Mouse (Mus musculus): ENCODE measurements around the gene Dync1i1. TPM values are rescaled to one million over a fixed set of nuclear protein-coding genes. Genes with fewer than 3 reads are reported as not detected.

Dync1i1 gene
- polyA plus RNA-seq, 1 experiment from 2014 or later, result 32.2 TPM

DNA sequence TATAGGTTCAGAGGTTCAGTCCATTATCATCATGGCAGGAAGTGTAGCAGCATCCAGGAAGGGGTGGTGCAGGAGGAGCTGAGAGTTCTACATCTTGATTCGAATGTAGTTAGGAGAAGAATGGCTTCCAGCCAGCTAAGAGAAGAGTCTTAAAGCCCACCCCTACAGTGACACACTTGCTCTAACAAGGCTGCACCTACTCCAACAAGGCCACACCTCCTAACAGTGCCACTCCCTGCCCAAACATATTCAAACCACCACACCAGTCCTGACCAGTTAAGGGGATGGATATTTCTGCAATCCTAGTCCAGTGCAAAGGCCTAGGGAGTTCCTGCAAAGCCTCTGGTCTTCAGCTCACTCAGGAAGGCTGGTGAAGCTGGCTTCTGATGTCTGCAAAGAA, 1.5 kb upstream of the Dync1i1 start:
- no peaks in the 10 kb centered on the region for H3K36me3 ChIP-seq (ENCODE audit: control insufficient read depth, insufficient read depth, low read length)
- peaks cover 6% of the 10 kb centered on the region; the same call in 1 of the 2 replicates for H3K27me3 ChIP-seq (ENCODE audit: control insufficient read depth, insufficient read depth, low read length)
- H3K9ac ChIP-seq (replicated peaks; ENCODE audit: low read depth, low read length), result no peak overlapping the region
- H3K4me2 ChIP-seq (ENCODE audit: low read depth, low read length), result no peak overlapping the region
- H3K4me1 ChIP-seq (ENCODE audit: control insufficient read depth, insufficient read depth, low read length), result peaks cover 8% of the 10 kb centered on the region; the same call in 1 of the 2 replicates
- H3K27ac ChIP-seq (ENCODE audit: low read depth, low read length), result no peak overlapping the region
- no peak overlapping the region for H3K4me3 ChIP-seq (ENCODE audit: low read depth, low read length)
- no peaks in the 10 kb centered on the region for H3K9me3 ChIP-seq (ENCODE audit: control insufficient read depth, low read length)
- ATAC-seq (ENCODE audit: low read depth), result no peak
- 79% methylated on average over 1 of the region's 1 CpGs for WGBS

DNA sequence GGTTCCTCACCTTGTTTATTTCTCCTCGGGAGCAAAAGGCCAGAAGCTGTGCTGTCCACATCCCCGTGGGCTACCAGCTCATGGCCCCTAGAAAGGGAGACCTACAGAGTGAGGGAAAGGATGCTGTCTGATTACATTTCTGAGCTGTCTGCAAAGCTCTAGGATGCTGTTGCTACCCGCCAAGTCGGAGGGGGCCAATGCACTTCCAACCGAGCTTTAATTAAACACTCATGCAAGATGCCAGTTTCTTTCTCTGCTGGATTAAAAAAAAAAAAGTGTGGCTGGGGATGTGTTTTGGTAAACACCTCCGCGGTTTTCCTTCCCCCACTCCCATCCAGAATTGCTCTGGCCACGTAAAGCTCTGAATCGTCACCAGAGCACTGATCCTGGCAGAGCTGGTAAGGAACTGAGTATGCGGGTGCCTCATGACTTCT, 815 bp downstream of the Dync1i1 start:
- peaks cover 8% of the 10 kb centered on the region; the same call in 1 of the 2 replicates for H3K4me1 ChIP-seq (ENCODE audit: control insufficient read depth, insufficient read depth, low read length)
- peak; percentile 67; the same call in 1 of the 2 replicates for ATAC-seq (ENCODE audit: low read depth)
- peak overlapping the region; percentile 45 for H3K4me3 ChIP-seq (ENCODE audit: low read depth, low read length)
- H3K36me3 ChIP-seq (ENCODE audit: control insufficient read depth, insufficient read depth, low read length), result no peaks in the 10 kb centered on the region
- peak overlapping the region; percentile 58 for H3K9ac ChIP-seq (replicated peaks; ENCODE audit: low read depth, low read length)
- H3K27me3 ChIP-seq (ENCODE audit: control insufficient read depth, insufficient read depth, low read length), result peaks cover 6% of the 10 kb centered on the region; the same call in 1 of the 2 replicates
- H3K9me3 ChIP-seq (ENCODE audit: control insufficient read depth, low read length), result no peaks in the 10 kb centered on the region
- WGBS, result 5% methylated on average over 10 of the region's 10 CpGs
- no peak overlapping the region for H3K27ac ChIP-seq (ENCODE audit: low read depth, low read length)
- peak overlapping the region; percentile 89 for H3K4me2 ChIP-seq (ENCODE audit: low read depth, low read length)

- no peaks in the 10 kb centered on the region for H3K4me1 ChIP-seq (ENCODE audit: control insufficient read depth, insufficient read depth, low read length)
- no peak for ATAC-seq (ENCODE audit: low read depth)
- H3K27ac ChIP-seq (ENCODE audit: low read depth, low read length), result no peak overlapping the region
- H3K27me3 ChIP-seq (ENCODE audit: control insufficient read depth, insufficient read depth, low read length), result no peaks in the 10 kb centered on the region
- WGBS, result 85% methylated on average over 3 of the region's 3 CpGs
- no peaks in the 10 kb centered on the region for H3K9me3 ChIP-seq (ENCODE audit: control insufficient read depth, low read length)
- no peak overlapping the region for H3K4me3 ChIP-seq (ENCODE audit: low read depth, low read length)
- no peaks in the 10 kb centered on the region for H3K36me3 ChIP-seq (ENCODE audit: control insufficient read depth, insufficient read depth, low read length)
- no peak overlapping the region for H3K9ac ChIP-seq (replicated peaks; ENCODE audit: low read depth, low read length)
- no peak overlapping the region for H3K4me2 ChIP-seq (ENCODE audit: low read depth, low read length)
Observed at GRCm38 (mm10) chr6:5733217-5733616, 7.8 kb downstream of the Dync1i1 start.

- Histone ChIP-seq H3K27ac (ENCODE audit: low read depth, low read length) (no peak overlapping the region), H3K4me1 (ENCODE audit: control insufficient read depth, insufficient read depth, low read length) (no peaks in the 10 kb centered on the region), H3K9ac (replicated peaks; ENCODE audit: low read depth, low read length) (no peak overlapping the region), H3K36me3 (ENCODE audit: control insufficient read depth, insufficient read depth, low read length) (no peaks in the 10 kb centered on the region), H3K9me3 (ENCODE audit: control insufficient read depth, low read length) (no peaks in the 10 kb centered on the region), H3K27me3 (ENCODE audit: control insufficient read depth, insufficient read depth, low read length) (no peaks in the 10 kb centered on the region), H3K4me3 (ENCODE audit: low read depth, low read length) (no peak overlapping the region), H3K4me2 (ENCODE audit: low read depth, low read length) (no peak overlapping the region)
- no peak for ATAC-seq (ENCODE audit: low read depth)
Observed at GRCm38 (mm10) chr6:5734398-5734797, 9.0 kb downstream of the Dync1i1 start.

- no peak for ATAC-seq (ENCODE audit: low read depth)
- no peaks in the 10 kb centered on the region for H3K4me1 ChIP-seq (ENCODE audit: control insufficient read depth, insufficient read depth, low read length)
- H3K27ac ChIP-seq (ENCODE audit: low read depth, low read length), result no peak overlapping the region
- H3K9me3 ChIP-seq (ENCODE audit: control insufficient read depth, low read length), result no peaks in the 10 kb centered on the region
- WGBS, result 92% methylated on average over 1 of the region's 1 CpGs
- H3K9ac ChIP-seq (replicated peaks; ENCODE audit: low read depth, low read length), result no peak overlapping the region
- H3K4me3 ChIP-seq (ENCODE audit: low read depth, low read length), result no peak overlapping the region
- no peak overlapping the region for H3K4me2 ChIP-seq (ENCODE audit: low read depth, low read length)
- no peaks in the 10 kb centered on the region for H3K27me3 ChIP-seq (ENCODE audit: control insufficient read depth, insufficient read depth, low read length)
- no peaks in the 10 kb centered on the region for H3K36me3 ChIP-seq (ENCODE audit: control insufficient read depth, insufficient read depth, low read length)
Observed at GRCm38 (mm10) chr6:5734862-5735261, 9.4 kb downstream of the Dync1i1 start.

DNA sequence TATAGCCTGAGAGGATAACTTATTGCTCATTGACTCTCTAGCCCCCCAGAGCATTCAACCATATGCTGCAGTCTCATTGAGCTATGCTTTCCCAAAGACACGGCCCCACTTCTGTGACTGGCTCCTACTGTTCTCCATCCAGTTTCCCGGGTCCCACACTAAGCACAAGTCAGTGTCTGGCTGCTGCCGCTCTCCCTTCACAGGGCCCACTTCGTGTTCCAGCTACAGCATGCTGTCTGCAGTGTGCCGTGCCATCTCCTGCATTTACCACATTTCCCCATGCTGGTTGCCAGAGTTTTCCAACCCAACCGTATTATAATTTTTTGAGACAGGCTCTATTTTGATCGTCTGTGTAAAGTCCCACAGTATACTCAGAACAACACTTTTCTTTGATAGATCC, 14.3 kb downstream of the Dync1i1 start:
- Histone ChIP-seq H3K27me3 (ENCODE audit: control insufficient read depth, insufficient read depth, low read length) (no peaks in the 10 kb centered on the region), H3K9me3 (ENCODE audit: control insufficient read depth, low read length) (no peaks in the 10 kb centered on the region), H3K27ac (ENCODE audit: low read depth, low read length) (no peak overlapping the region), H3K36me3 (ENCODE audit: control insufficient read depth, insufficient read depth, low read length) (no peaks in the 10 kb centered on the region), H3K4me1 (ENCODE audit: control insufficient read depth, insufficient read depth, low read length) (no peaks in the 10 kb centered on the region), H3K9ac (replicated peaks; ENCODE audit: low read depth, low read length) (no peak overlapping the region), H3K4me2 (ENCODE audit: low read depth, low read length) (no peak overlapping the region), H3K4me3 (ENCODE audit: low read depth, low read length) (no peak overlapping the region)
- WGBS, result 61% methylated on average over 7 of the region's 7 CpGs
- peak; percentile 50; the same call in 1 of the 2 replicates for ATAC-seq (ENCODE audit: low read depth)

- 88% methylated on average over 6 of the region's 6 CpGs for WGBS
- H3K4me3 ChIP-seq (ENCODE audit: low read depth, low read length), result no peak overlapping the region
Observed at GRCm38 (mm10) chr6:5741395-5742032, 16.1 kb downstream of the Dync1i1 start.

DNA sequence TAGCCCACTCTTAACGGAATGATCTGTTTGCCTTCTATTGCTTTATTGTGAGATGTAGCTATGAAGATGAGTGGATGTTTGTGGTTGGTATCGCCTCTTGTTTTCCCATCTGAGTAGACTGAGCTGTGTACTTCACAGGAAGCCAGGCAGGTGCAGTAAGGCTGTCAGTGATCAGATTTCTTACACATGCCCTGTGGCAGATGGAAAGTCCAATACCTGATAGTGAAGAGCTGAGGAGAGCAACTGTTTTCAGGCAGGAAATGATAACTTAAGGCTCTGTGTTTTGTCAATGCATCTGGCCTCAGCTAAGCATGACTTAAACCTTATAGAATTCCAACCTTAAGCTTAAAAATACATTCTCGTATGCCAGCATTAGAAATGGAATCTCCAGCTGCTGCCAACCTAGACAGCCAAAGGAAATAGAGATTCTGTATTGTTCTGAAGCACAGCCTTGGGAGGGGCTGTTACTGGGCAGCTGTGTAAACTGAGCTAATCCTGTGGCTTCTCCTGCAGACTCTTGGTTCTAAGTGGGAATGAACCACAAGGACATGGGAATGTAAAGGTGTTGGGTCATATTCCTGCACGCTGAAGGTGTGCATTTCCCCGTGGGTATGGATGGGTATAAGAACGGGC, 24.8 kb downstream of the Dync1i1 start:
- H3K4me3 ChIP-seq (ENCODE audit: low read depth, low read length), result no peak overlapping the region
- 86% methylated on average over 6 of the region's 6 CpGs for WGBS
- no peaks in the 10 kb centered on the region for H3K36me3 ChIP-seq (ENCODE audit: control insufficient read depth, insufficient read depth, low read length)
- H3K9ac ChIP-seq (replicated peaks; ENCODE audit: low read depth, low read length), result no peak overlapping the region
- H3K27me3 ChIP-seq (ENCODE audit: control insufficient read depth, insufficient read depth, low read length), result no peaks in the 10 kb centered on the region
- no peak for ATAC-seq (ENCODE audit: low read depth)
- H3K4me1 ChIP-seq (ENCODE audit: control insufficient read depth, insufficient read depth, low read length), result no peaks in the 10 kb centered on the region
- H3K9me3 ChIP-seq (ENCODE audit: control insufficient read depth, low read length), result no peaks in the 10 kb centered on the region
- H3K4me2 ChIP-seq (ENCODE audit: low read depth, low read length), result no peak overlapping the region
- H3K27ac ChIP-seq (ENCODE audit: low read depth, low read length), result no peak overlapping the region

More at GRCm38 (mm10) chr6:5741395-5742032, 16.1 kb downstream of the Dync1i1 start:
- no peak for ATAC-seq (ENCODE audit: low read depth)
- H3K9me3 ChIP-seq (ENCODE audit: control insufficient read depth, low read length), result no peaks in the 10 kb centered on the region
- no peak overlapping the region for H3K9ac ChIP-seq (replicated peaks; ENCODE audit: low read depth, low read length)
- no peaks in the 10 kb centered on the region for H3K36me3 ChIP-seq (ENCODE audit: control insufficient read depth, insufficient read depth, low read length)
- H3K4me2 ChIP-seq (ENCODE audit: low read depth, low read length), result no peak overlapping the region
- no peaks in the 10 kb centered on the region for H3K27me3 ChIP-seq (ENCODE audit: control insufficient read depth, insufficient read depth, low read length)
- H3K4me1 ChIP-seq (ENCODE audit: control insufficient read depth, insufficient read depth, low read length), result no peaks in the 10 kb centered on the region
- H3K27ac ChIP-seq (ENCODE audit: low read depth, low read length), result no peak overlapping the region

- no peak overlapping the region for H3K27ac ChIP-seq (ENCODE audit: low read depth, low read length)
- H3K9ac ChIP-seq (replicated peaks; ENCODE audit: low read depth, low read length), result no peak overlapping the region
- no peaks in the 10 kb centered on the region for H3K4me1 ChIP-seq (ENCODE audit: control insufficient read depth, insufficient read depth, low read length)
- no peaks in the 10 kb centered on the region for H3K9me3 ChIP-seq (ENCODE audit: control insufficient read depth, low read length)
- 52% methylated on average over 16 of the region's 16 CpGs for WGBS
- no peak overlapping the region for H3K4me2 ChIP-seq (ENCODE audit: low read depth, low read length)
- no peaks in the 10 kb centered on the region for H3K36me3 ChIP-seq (ENCODE audit: control insufficient read depth, insufficient read depth, low read length)
- no peak overlapping the region for H3K4me3 ChIP-seq (ENCODE audit: low read depth, low read length)
- ATAC-seq (ENCODE audit: low read depth), result peak; percentile 55
- H3K27me3 ChIP-seq (ENCODE audit: control insufficient read depth, insufficient read depth, low read length), result no peaks in the 10 kb centered on the region
Observed at GRCm38 (mm10) chr6:5752128-5752527, 26.7 kb downstream of the Dync1i1 start.

All from neural tube, embryonic 14.5 days (tissue).